Mouse (Mus musculus) liver, postnatal 0 days (tissue): Measurements from ENCODE around the gene B3galt5. TPM values are rescaled to one million over a fixed set of nuclear protein-coding genes. Genes with fewer than 3 reads are reported as not detected.

Experiments
- ATAC-seq: fragments of 200-750 bp; cut with Nextera tagmentation; 2 replicates; pipeline ENCODE4 v1.8.0; 2017; ENCODE audit warnings: mild to moderate bottlenecking, moderate library complexity
- DNase-seq: peaks from one replicate; pipeline ENCODE4 v3.0.0-alpha.2; 2016
- H3K27ac ChIP-seq: fragments of 300-500 bp; sonication (generic); 2 replicates; pipeline ENCODE4 v1.5.1; 2014; ENCODE audit warnings: antibody characterized with exemption, moderate library complexity, mild to moderate bottlenecking, low read depth
- H3K27me3 ChIP-seq: fragments of 300-500 bp; sonication (generic); 2 replicates; pipeline ENCODE4 v1.6.1; 2014; ENCODE audit warnings: low read length, control low read depth, mixed read lengths; ENCODE audit not compliant: insufficient read depth
- H3K36me3 ChIP-seq: fragments of 300-500 bp; sonication (generic); replicated peaks from 2 replicates; pipeline ENCODE4 v1.6.1; 2014; ENCODE audit warnings: mild to moderate bottlenecking, control low read depth, low read length, moderate library complexity, mixed read lengths; ENCODE audit not compliant: insufficient read depth
- H3K4me1 ChIP-seq: fragments of 300-500 bp; sonication (generic); 2 replicates; pipeline ENCODE4 v1.6.1; 2014; ENCODE audit warnings: antibody characterized with exemption, mild to moderate bottlenecking, control low read depth; ENCODE audit not compliant: insufficient read depth
- H3K4me2 ChIP-seq: fragments of 300-500 bp; sonication (generic); 2 replicates; pipeline ENCODE4 v1.6.1; 2014; ENCODE audit warnings: low read depth, mild to moderate bottlenecking, low read length, moderate library complexity, mixed read lengths
- H3K4me3 ChIP-seq: fragments of 300-500 bp; sonication (generic); 2 replicates; pipeline ENCODE4 v1.5.1; 2014; ENCODE audit warnings: low read depth, low read length
- H3K9ac ChIP-seq: fragments of 300-500 bp; sonication (generic); replicated peaks from 2 replicates; pipeline ENCODE4 v1.6.1; 2014; ENCODE audit warnings: mild to moderate bottlenecking, moderate library complexity
- H3K9me3 ChIP-seq: fragments of 300-500 bp; sonication (generic); 2 replicates; pipeline ENCODE4 v1.6.1; 2016; ENCODE audit warnings: mild to moderate bottlenecking, control low read depth, low read length, mixed read lengths
- CTCF ChIP-seq: sonication (generic); IDR thresholded peaks from 2 replicates; pipeline ENCODE4 v1.5.1; 2016; ENCODE audit warnings: antibody characterized with exemption, low read depth
- EP300 ChIP-seq: IDR thresholded peaks from 2 replicates; pipeline ENCODE4 v1.6.1; 2016; ENCODE audit warnings: antibody characterized with exemption, low read depth, mild to moderate bottlenecking
- WGBS: fragments of 180-500 bp; shearing (Covaris S2); extraction: QIAGEN DNeasy Blood & Tissue Kit; methylation state at CpG from one replicate; pipeline ENCODE4 v1.1.7; 2014; ENCODE audit not compliant: insufficient replicate concordance; 5-methylcytosine and 5-hydroxymethylcytosine counted together
- polyA plus RNA-seq: library from polyadenylated mRNA; unstranded; fragments of >200 nt; fragmentation: Nextera tagmentation; extraction: Ambion mirVana; gene quantifications from 2 replicates; pipeline ENCODE4 v1.2.1, GENCODE M21; 2015

The B3galt5 gene
- polyA plus RNA-seq, 1 experiment from 2014 or later, result not detected

- no peak for DNase-seq
- Histone ChIP-seq H3K4me2 (no peak overlapping the region), H3K27me3 (no peaks in the 10 kb centered on the region), H3K4me1 (no peaks in the 10 kb centered on the region), H3K9me3 (no peaks in the 10 kb centered on the region), H3K4me3 (no peak overlapping the region), H3K9ac (no peak overlapping the region), H3K27ac (no peak overlapping the region), H3K36me3 (no peaks in the 10 kb centered on the region)
- WGBS, result 63% methylated on average over 5 of the region's 5 CpGs
- ATAC-seq, result no peak
- no peak for TF ChIP-seq CTCF
- TF ChIP-seq EP300, result no peak
Observed at GRCm38 (mm10) chr16:96348766-96349165, 113.2 kb downstream of the B3galt5 start.

GRCm38 (mm10) chr16:96351520-96351919 is 115.9 kb downstream of the B3galt5 start:
- no peak for TF ChIP-seq EP300
- TF ChIP-seq CTCF, result no peak
- Histone ChIP-seq H3K27me3 (no peaks in the 10 kb centered on the region), H3K27ac (no peak overlapping the region), H3K4me2 (no peak overlapping the region), H3K4me3 (no peak overlapping the region), H3K9ac (no peak overlapping the region), H3K36me3 (no peaks in the 10 kb centered on the region), H3K9me3 (no peaks in the 10 kb centered on the region), H3K4me1 (no peaks in the 10 kb centered on the region)
- WGBS, result 85% methylated on average over 2 of the region's 2 CpGs
- DNase-seq (no peak), ATAC-seq (no peak)

- no peak overlapping the region for H3K27ac ChIP-seq
- TF ChIP-seq CTCF, result no peak
- no peak for TF ChIP-seq EP300
- no peaks in the 10 kb centered on the region for H3K27me3 ChIP-seq
- DNase-seq, result no peak
- WGBS, result 73% methylated on average over 6 of the region's 6 CpGs
- H3K9me3 ChIP-seq, result no peaks in the 10 kb centered on the region
- no peaks in the 10 kb centered on the region for H3K4me1 ChIP-seq
- no peaks in the 10 kb centered on the region for H3K36me3 ChIP-seq
- no peak overlapping the region for H3K4me2 ChIP-seq
- H3K9ac ChIP-seq, result no peak overlapping the region
- H3K4me3 ChIP-seq, result no peak overlapping the region
- no peak for ATAC-seq
Observed at GRCm38 (mm10) chr16:96353296-96353896, 117.8 kb downstream of the B3galt5 start.

- H3K4me3 ChIP-seq, result no peak overlapping the region
- H3K4me1 ChIP-seq, result no peaks in the 10 kb centered on the region
- no peak for TF ChIP-seq CTCF
- TF ChIP-seq EP300, result no peak
- no peaks in the 10 kb centered on the region for H3K36me3 ChIP-seq
- H3K27me3 ChIP-seq, result no peaks in the 10 kb centered on the region
- ATAC-seq (0 out of 2 replicates have a peak, but pooled peaks have one; percentile 28), DNase-seq (no peak)
- no peaks in the 10 kb centered on the region for H3K9me3 ChIP-seq
- H3K9ac ChIP-seq, result no peak overlapping the region
- WGBS, result 41% methylated on average over 6 of the region's 6 CpGs
- no peak overlapping the region for H3K4me2 ChIP-seq
- H3K27ac ChIP-seq, result no peak overlapping the region
Observed at GRCm38 (mm10) chr16:96353996-96354395, 118.4 kb downstream of the B3galt5 start.

- peak; percentile 78 for ATAC-seq
- no peak overlapping the region; the same call in 1 of the 2 replicates for H3K4me3 ChIP-seq
- H3K27me3 ChIP-seq, result no peaks in the 10 kb centered on the region
- WGBS, result 9% methylated on average over 10 of the region's 10 CpGs
- H3K4me1 ChIP-seq, result 0 out of 2 replicates have a peak, but pooled peaks cover 2% of the 10 kb centered on the region
- TF ChIP-seq EP300, result no peak
- TF ChIP-seq CTCF, result peak; percentile 79
- no peaks in the 10 kb centered on the region for H3K36me3 ChIP-seq
- peak; percentile 84 for DNase-seq
- no peak overlapping the region for H3K9ac ChIP-seq
- H3K4me2 ChIP-seq, result peak overlapping the region; percentile 66
- no peaks in the 10 kb centered on the region for H3K9me3 ChIP-seq
- no peak overlapping the region for H3K27ac ChIP-seq
Observed at GRCm38 (mm10) chr16:96357903-96358302, 122.3 kb downstream of the B3galt5 start.

- Histone ChIP-seq H3K27me3 (no peaks in the 10 kb centered on the region), H3K27ac (peak overlapping the region; percentile 82), H3K4me1 (0 out of 2 replicates have a peak, but pooled peaks cover 2% of the 10 kb centered on the region), H3K4me2 (peak overlapping the region; percentile 63), H3K9ac (peak overlapping the region; percentile 54), H3K36me3 (no peaks in the 10 kb centered on the region), H3K9me3 (no peaks in the 10 kb centered on the region), H3K4me3 (peak overlapping the region; percentile 41)
- TF ChIP-seq CTCF (peak; percentile 29), EP300 (no peak)
- WGBS, result 53% methylated on average over 22 of the region's 22 CpGs
- DNase-seq, result peak; percentile 39
- peak; percentile 71 for ATAC-seq
Observed at GRCm38 (mm10) chr16:96361305-96362124, 125.9 kb downstream of the B3galt5 start.
